Mouse (Mus musculus): ENCODE data around the gene Arid5b.

DNA sequence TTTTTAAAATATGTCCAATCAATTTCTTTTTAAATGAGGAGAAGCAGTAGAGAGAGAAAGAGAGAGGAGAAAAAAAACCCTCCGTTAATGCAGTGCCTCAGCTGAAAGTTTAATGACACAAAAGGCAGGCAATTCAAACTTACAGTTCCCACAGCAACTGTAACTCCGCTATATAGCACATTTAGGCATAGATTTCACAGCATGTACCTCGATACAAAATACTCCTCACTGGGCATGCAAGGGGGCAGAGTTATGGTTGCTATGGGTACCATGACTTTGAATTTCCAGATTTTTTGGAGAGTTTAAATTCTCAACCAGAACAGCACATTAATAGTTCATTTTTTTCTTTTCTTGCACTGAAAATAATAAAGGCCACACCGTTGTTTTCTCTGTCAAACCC is 10.9 kb upstream of the Arid5b start:
- TF ChIP-seq CTCF (IDR thresholded peaks at IDR 0.05; ENCODE audit: borderline replicate concordance, control insufficient read depth, extremely low read depth, insufficient read depth, low read length, poor library complexity) (no peak), POLR2A (IDR thresholded peaks at IDR 0.05; ENCODE audit: control insufficient read depth, extremely low read depth, insufficient read depth, low read length, poor library complexity) (no peak)
